Mouse (Mus musculus): Measurements from ENCODE around the gene Ppp1r12a.
"Not testable (repeated sequence)": the region's sequence is repeated elsewhere in the genome, so short reads cannot be mapped to it uniquely, and the experiment has no call there.

Ppp1r12a gene

GRCm38 (mm10) chr10:108202126-108202525 is 40.1 kb downstream of the Ppp1r12a start:
- DNase-seq: no peak

GRCm38 (mm10) chr10:108203440-108203839 is 41.4 kb downstream of the Ppp1r12a start:
- no peak for DNase-seq

GRCm38 (mm10) chr10:108209396-108209795 is 47.4 kb downstream of the Ppp1r12a start:
- no peak for DNase-seq

GRCm38 (mm10) chr10:108224413-108224812 is 62.4 kb downstream of the Ppp1r12a start:
- no peak for DNase-seq

- DNase-seq: no peak
These were observed 75.1 kb downstream of the Ppp1r12a start for GRCm38 (mm10) chr10:108237049-108237448.

GRCm38 (mm10) chr10:108239061-108239460 is 77.1 kb downstream of the Ppp1r12a start:
- no peak for DNase-seq

GRCm38 (mm10) chr10:108250710-108251109 is 88.7 kb downstream of the Ppp1r12a start:
- DNase-seq: no peak

- no peak for DNase-seq
These were observed 89.2 kb downstream of the Ppp1r12a start for GRCm38 (mm10) chr10:108251181-108251580.

- DNase-seq: no peak
These were observed 93.9 kb downstream of the Ppp1r12a start for GRCm38 (mm10) chr10:108255812-108256376.

- DNase-seq: no peak
These were observed 98.9 kb downstream of the Ppp1r12a start for GRCm38 (mm10) chr10:108260931-108261330.

GRCm38 (mm10) chr10:108264641-108265040 is 102.6 kb downstream of the Ppp1r12a start:
- no peak for DNase-seq

GRCm38 (mm10) chr10:108271201-108271600 is 109.2 kb downstream of the Ppp1r12a start:
- DNase-seq: no peak

GRCm38 (mm10) chr10:108276678-108277077 is 114.7 kb downstream of the Ppp1r12a start:
- DNase-seq: no peak

GRCm38 (mm10) chr10:108277198-108277597 is 115.2 kb downstream of the Ppp1r12a start:
- DNase-seq: no peak

- DNase-seq: not testable (repeated sequence)
These were observed 119.1 kb downstream of the Ppp1r12a start for GRCm38 (mm10) chr10:108281099-108281498.

- no peak for DNase-seq
These were observed 120.4 kb downstream of the Ppp1r12a start for GRCm38 (mm10) chr10:108282351-108282750.

- no peak for DNase-seq
These were observed 121.4 kb downstream of the Ppp1r12a start for GRCm38 (mm10) chr10:108283418-108283817.

GRCm38 (mm10) chr10:108283837-108284236 is 121.8 kb downstream of the Ppp1r12a start:
- no peak for DNase-seq

- no peak for DNase-seq
These were observed 122.5 kb downstream of the Ppp1r12a start for GRCm38 (mm10) chr10:108284445-108284844.

- DNase-seq: no peak
These were observed 123.0 kb downstream of the Ppp1r12a start for GRCm38 (mm10) chr10:108284977-108285376.

- no peak for DNase-seq
These were observed 124.9 kb downstream of the Ppp1r12a start for GRCm38 (mm10) chr10:108286658-108287437.

- DNase-seq: no peak
These were observed 125.4 kb downstream of the Ppp1r12a start for GRCm38 (mm10) chr10:108287438-108287801.

- no peak for DNase-seq
These were observed 128.1 kb downstream of the Ppp1r12a start for GRCm38 (mm10) chr10:108290046-108290445.

- DNase-seq: no peak
These were observed 129.9 kb downstream of the Ppp1r12a start for GRCm38 (mm10) chr10:108291688-108292471.

All from kidney, adult 11 months (tissue).